Mouse (Mus musculus) embryonic facial prominence, embryonic 14.5 days (tissue): ENCODE results near the gene Coa4. TPM values are rescaled to one million over a fixed set of nuclear protein-coding genes. Genes with fewer than 3 reads are reported as not detected.

Experiments used
- ATAC-seq: fragments of 200-750 bp; cut with Nextera tagmentation; 2 replicates; pipeline ENCODE4 v1.8.0; 2017; ENCODE audit warnings: low read depth, moderate number of reproducible peaks, moderate TSS enrichment
- DNase-seq: peaks from one replicate; pipeline ENCODE4 v3.0.0-alpha.2; 2015; ENCODE audit warnings: low spot score
- H3K27ac ChIP-seq: fragments of 300-500 bp; sonication (generic); replicated peaks from 2 replicates; pipeline ENCODE4 v1.5.1; 2014; ENCODE audit warnings: low read depth, mild to moderate bottlenecking, low read length, moderate library complexity
- H3K27me3 ChIP-seq: fragments of 300-500 bp; sonication (generic); replicated peaks from 2 replicates; pipeline ENCODE4 v1.6.1; 2014; ENCODE audit warnings: low read length; ENCODE audit not compliant: control insufficient read depth, insufficient read depth
- H3K36me3 ChIP-seq: fragments of 300-500 bp; sonication (generic); 2 replicates; pipeline ENCODE4 v1.6.1; 2014; ENCODE audit warnings: low read length, mixed read lengths; ENCODE audit not compliant: control insufficient read depth, insufficient read depth
- H3K4me1 ChIP-seq: fragments of 300-500 bp; sonication (generic); 2 replicates; pipeline ENCODE4 v1.6.1; 2014; ENCODE audit warnings: antibody characterized with exemption, low read length; ENCODE audit not compliant: control insufficient read depth, insufficient read depth
- H3K4me2 ChIP-seq: fragments of 300-500 bp; sonication (generic); 2 replicates; pipeline ENCODE4 v1.6.1; 2014; ENCODE audit warnings: low read depth, mild to moderate bottlenecking, low read length, moderate library complexity, mixed read lengths
- H3K4me3 ChIP-seq: fragments of 300-500 bp; sonication (generic); 2 replicates; pipeline ENCODE4 v1.5.1; 2014; ENCODE audit warnings: low read depth, mild to moderate bottlenecking, low read length
- H3K9ac ChIP-seq: fragments of 300-500 bp; sonication (generic); 2 replicates; pipeline ENCODE4 v1.6.1; 2014; ENCODE audit warnings: low read depth, mild to moderate bottlenecking, low read length, moderate library complexity, mixed read lengths
- H3K9me3 ChIP-seq: fragments of 300-500 bp; sonication (generic); 2 replicates; pipeline ENCODE4 v1.6.1; 2016; ENCODE audit warnings: low read length; ENCODE audit not compliant: control insufficient read depth
- WGBS: fragments of 180-500 bp; shearing (Covaris S2); extraction: QIAGEN DNeasy Blood & Tissue Kit; methylation state at CpG from one replicate; pipeline ENCODE4 v1.1.7; 2014; 5-methylcytosine and 5-hydroxymethylcytosine counted together
- polyA plus RNA-seq: library from polyadenylated mRNA; unstranded; fragments of >200 nt; fragmentation: Nextera tagmentation; extraction: Ambion mirVana; gene quantifications from 2 replicates; pipeline ENCODE4 v1.2.1, GENCODE M21; 2014

Coa4 gene
- polyA plus RNA-seq, 1 experiment from 2014 or later = 22.1 TPM

GRCm38 (mm10) chr7:100514573-100514972 lies 22.3 kb upstream of the Coa4 start, which contains the start of gene Dnajb13:
Dnajb13 (minus strand) TSS chr7:100514960.
- no peak within 1 kb of the TSS for H3K4me2 ChIP-seq
- no peak for ATAC-seq
- 43% methylated on average over 11 of the region's 11 CpGs for WGBS
- no peaks in the 10 kb centered on the region for H3K27me3 ChIP-seq
- H3K36me3 ChIP-seq = no peaks in the 10 kb centered on the region
- no peak within 1 kb of the TSS for H3K27ac ChIP-seq
- no peak within 1 kb of the TSS for H3K9ac ChIP-seq
- no peak within 1 kb of the TSS for H3K4me3 ChIP-seq
- no peaks in the 10 kb centered on the region for H3K4me1 ChIP-seq
- H3K9me3 ChIP-seq = no peaks in the 10 kb centered on the region
- DNase-seq = no peak

- Histone ChIP-seq H3K4me2 (no peak overlapping the region), H3K9ac (no peak overlapping the region), H3K9me3 (no peaks in the 10 kb centered on the region), H3K36me3 (no peaks in the 10 kb centered on the region), H3K4me3 (no peak overlapping the region), H3K4me1 (no peaks in the 10 kb centered on the region), H3K27me3 (no peaks in the 10 kb centered on the region), H3K27ac (no peak overlapping the region)
- ATAC-seq (no peak), DNase-seq (no peak)
- 68% methylated on average over 7 of the region's 7 CpGs for WGBS
Observed at GRCm38 (mm10) chr7:100520204-100520603, 16.7 kb upstream of the Coa4 start.

GRCm38 (mm10) chr7:100520663-100521285 lies 16.1 kb upstream of the Coa4 start:
- peak; percentile 75 for DNase-seq
- Histone ChIP-seq H3K9ac (no peak overlapping the region), H3K27ac (no peak overlapping the region), H3K4me3 (no peak overlapping the region), H3K4me2 (peak overlapping the region; percentile 38; the same call in 1 of the 2 replicates), H3K36me3 (no peaks in the 10 kb centered on the region), H3K27me3 (no peaks in the 10 kb centered on the region), H3K9me3 (no peaks in the 10 kb centered on the region), H3K4me1 (no peaks in the 10 kb centered on the region)
- WGBS = 27% methylated on average over 10 of the region's 10 CpGs
- ATAC-seq = peak; percentile 68

- H3K27me3 ChIP-seq = no peaks in the 10 kb centered on the region
- no peaks in the 10 kb centered on the region for H3K4me1 ChIP-seq
- no peak overlapping the region for H3K4me3 ChIP-seq
- H3K9me3 ChIP-seq = no peaks in the 10 kb centered on the region
- no peaks in the 10 kb centered on the region for H3K36me3 ChIP-seq
- H3K9ac ChIP-seq = no peak overlapping the region
- H3K27ac ChIP-seq = no peak overlapping the region
- WGBS = 76% methylated on average over 3 of the region's 3 CpGs
- no peak for ATAC-seq
- no peak overlapping the region for H3K4me2 ChIP-seq
- no peak for DNase-seq
Observed at GRCm38 (mm10) chr7:100522222-100522621, 14.6 kb upstream of the Coa4 start.

- WGBS = 64% methylated on average over 8 of the region's 8 CpGs
- ATAC-seq = no peak
Observed at GRCm38 (mm10) chr7:100524669-100525068, 12.2 kb upstream of the Coa4 start.

GRCm38 (mm10) chr7:100530766-100531165 lies 6.1 kb upstream of the Coa4 start:
- Histone ChIP-seq H3K9me3 (no peaks in the 10 kb centered on the region), H3K4me1 (no peaks in the 10 kb centered on the region), H3K4me2 (no peak overlapping the region), H3K9ac (no peak overlapping the region), H3K27ac (no peak overlapping the region), H3K4me3 (no peak overlapping the region), H3K36me3 (no peaks in the 10 kb centered on the region), H3K27me3 (no peaks in the 10 kb centered on the region)
- ATAC-seq = no peak
- no peak for DNase-seq
- 86% methylated on average over 5 of the region's 5 CpGs for WGBS

More at GRCm38 (mm10) chr7:100524669-100525068, 12.2 kb upstream of the Coa4 start:
- no peak overlapping the region for H3K4me2 ChIP-seq
- H3K27ac ChIP-seq = no peak overlapping the region
- H3K4me3 ChIP-seq = no peak overlapping the region
- no peak for DNase-seq
- H3K27me3 ChIP-seq = no peaks in the 10 kb centered on the region
- H3K9ac ChIP-seq = no peak overlapping the region
- no peaks in the 10 kb centered on the region for H3K36me3 ChIP-seq
- no peaks in the 10 kb centered on the region for H3K9me3 ChIP-seq
- no peaks in the 10 kb centered on the region for H3K4me1 ChIP-seq

- ATAC-seq = no peak
- Histone ChIP-seq H3K36me3 (no peaks in the 10 kb centered on the region), H3K9me3 (no peaks in the 10 kb centered on the region), H3K27me3 (no peaks in the 10 kb centered on the region), H3K4me1 (peaks cover 8% of the 10 kb centered on the region), H3K4me2 (no peak overlapping the region), H3K4me3 (no peak overlapping the region), H3K27ac (no peak overlapping the region), H3K9ac (no peak overlapping the region)
- no peak for DNase-seq
- WGBS = 52% methylated on average over 2 of the region's 2 CpGs
Observed at GRCm38 (mm10) chr7:100533503-100533902, 3.4 kb upstream of the Coa4 start.

GRCm38 (mm10) chr7:100534216-100534615 lies 2.7 kb upstream of the Coa4 start:
- 83% methylated on average over 3 of the region's 3 CpGs for WGBS
- no peak for ATAC-seq
- peaks cover 5% of the 10 kb centered on the region for H3K36me3 ChIP-seq
- H3K4me1 ChIP-seq = peaks cover 8% of the 10 kb centered on the region
- no peak overlapping the region for H3K4me2 ChIP-seq
- no peaks in the 10 kb centered on the region for H3K9me3 ChIP-seq
- H3K4me3 ChIP-seq = no peak overlapping the region
- DNase-seq = no peak
- no peaks in the 10 kb centered on the region for H3K27me3 ChIP-seq
- no peak overlapping the region for H3K9ac ChIP-seq
- no peak overlapping the region for H3K27ac ChIP-seq

GRCm38 (mm10) chr7:100535831-100536230 lies 1.0 kb upstream of the Coa4 start:
- Histone ChIP-seq H3K4me2 (no peak overlapping the region), H3K4me3 (no peak overlapping the region), H3K27ac (no peak overlapping the region), H3K9ac (no peak overlapping the region), H3K9me3 (no peaks in the 10 kb centered on the region), H3K4me1 (peaks cover 8% of the 10 kb centered on the region), H3K36me3 (peaks cover 19% of the 10 kb centered on the region), H3K27me3 (no peaks in the 10 kb centered on the region)
- no peak for ATAC-seq
- no peak for DNase-seq
- 82% methylated on average over 2 of the region's 2 CpGs for WGBS
